Mouse (Mus musculus): ENCODE results near the gene Abcc2.

Gene Abcc2

DNA sequence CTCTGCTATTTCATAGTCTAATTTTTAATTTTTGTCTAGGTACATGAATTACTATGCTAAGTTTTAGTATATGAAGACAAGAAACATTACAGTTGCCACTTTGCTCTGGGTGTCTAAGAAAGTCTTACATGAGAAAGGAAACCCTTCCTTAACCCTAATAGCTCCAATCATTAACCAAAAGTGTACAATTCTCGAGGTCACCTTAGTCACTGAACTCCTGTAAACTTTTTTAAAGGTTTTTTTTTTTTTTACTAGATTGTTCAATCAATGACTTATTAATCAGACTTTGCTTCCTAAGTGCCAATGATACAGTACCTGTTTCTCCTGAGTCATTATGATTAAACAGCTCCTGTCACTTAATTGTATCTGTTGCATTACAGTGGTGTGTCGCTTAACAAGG is 4.7 kb upstream of the Abcc2 start:
- DNase-seq (ENCODE audit: low spot score in 2 of 2): no peak

- no peak for DNase-seq (ENCODE audit: low spot score in 2 of 2)
Measured at GRCm38 (mm10) chr19:43780391-43780790, 1.6 kb upstream of the Abcc2 start.

DNA sequence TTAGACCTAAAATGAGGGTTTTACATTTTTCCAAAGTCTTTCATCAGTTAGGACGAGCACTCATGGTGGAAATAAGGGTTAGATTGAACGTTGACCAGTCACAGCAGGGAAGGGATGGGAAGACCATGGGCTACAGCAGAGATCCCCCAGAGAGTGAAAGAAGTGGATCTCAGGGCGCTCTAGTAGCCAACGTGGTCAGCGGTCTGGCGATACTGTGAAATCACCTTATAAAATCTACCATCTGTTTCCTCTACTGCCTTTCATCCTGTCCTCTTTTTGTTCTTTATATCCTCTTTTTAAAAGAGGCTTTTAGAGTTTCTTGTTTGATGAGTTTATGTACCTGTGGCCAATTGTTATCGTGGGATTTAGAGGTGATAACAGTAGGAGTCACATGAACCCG is 2.8 kb downstream of the Abcc2 start:
- no peak for DNase-seq (ENCODE audit: low spot score in 2 of 2)

GRCm38 (mm10) chr19:43786249-43787026 is 4.4 kb downstream of the Abcc2 start:
- DNase-seq (ENCODE audit: low spot score in 2 of 2): no peak

DNA sequence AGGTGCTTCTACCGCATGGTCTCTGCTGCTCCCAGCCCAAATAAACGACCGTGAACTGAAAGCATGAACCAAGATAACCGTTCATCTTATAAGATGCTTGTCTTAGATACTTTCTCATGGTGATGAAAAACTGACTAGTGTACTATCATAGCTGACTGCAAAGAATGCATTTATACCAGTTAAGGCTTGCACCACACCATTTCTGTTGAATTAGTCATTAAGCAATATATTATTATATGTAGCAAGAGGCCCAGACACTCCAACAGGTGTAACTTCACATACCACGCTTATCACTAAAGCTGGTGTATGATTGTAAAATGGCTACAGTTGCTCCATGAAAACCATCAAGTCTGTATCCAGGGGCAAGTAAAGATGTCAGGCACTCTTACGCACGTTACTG is 7.8 kb downstream of the Abcc2 start:
- DNase-seq (ENCODE audit: low spot score in 2 of 2): no peak

DNA sequence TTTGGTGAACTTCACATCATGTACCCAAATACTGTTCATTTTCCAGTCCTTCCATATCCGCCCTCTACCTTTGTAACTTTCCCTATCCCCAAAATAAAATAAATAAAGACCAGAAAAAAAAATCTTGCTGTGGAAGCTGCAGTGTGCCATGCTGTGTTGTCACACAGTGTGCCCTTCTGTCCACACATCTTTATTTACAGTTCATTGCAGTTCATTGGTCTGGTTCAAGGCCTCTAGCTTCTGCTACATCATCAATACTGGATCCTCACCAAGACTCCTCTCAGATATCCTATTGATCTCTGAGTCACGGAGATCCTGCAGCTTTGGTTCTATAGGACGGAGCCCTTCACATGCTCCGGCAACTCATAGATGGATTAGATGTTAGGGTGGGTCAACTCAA is 10.5 kb downstream of the Abcc2 start:
- no peak for DNase-seq (ENCODE audit: low spot score in 2 of 2)

- no peak for DNase-seq (ENCODE audit: low spot score in 2 of 2)
Measured at GRCm38 (mm10) chr19:43793951-43794350, 12.0 kb downstream of the Abcc2 start.

DNA sequence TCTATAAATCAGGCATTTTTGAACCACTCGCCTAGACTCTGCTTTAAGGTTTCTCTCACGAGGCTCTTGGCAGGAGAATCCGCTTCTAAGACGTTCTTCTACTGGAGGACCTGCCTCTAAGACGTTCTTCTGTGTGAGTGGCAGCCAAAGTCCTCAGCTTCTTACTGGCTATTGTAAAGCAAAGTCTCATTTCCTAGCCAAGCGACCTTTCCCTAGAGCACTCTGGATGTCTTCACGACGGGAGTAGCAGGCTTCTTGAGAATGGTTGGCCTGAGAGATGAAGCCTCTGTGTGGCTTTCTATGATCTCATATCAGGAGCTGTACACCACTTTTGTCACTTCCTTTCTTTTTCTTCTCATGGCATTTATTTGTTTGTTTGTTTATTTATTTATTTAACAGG is 13.5 kb downstream of the Abcc2 start:
- DNase-seq (ENCODE audit: low spot score in 2 of 2): no peak

DNA sequence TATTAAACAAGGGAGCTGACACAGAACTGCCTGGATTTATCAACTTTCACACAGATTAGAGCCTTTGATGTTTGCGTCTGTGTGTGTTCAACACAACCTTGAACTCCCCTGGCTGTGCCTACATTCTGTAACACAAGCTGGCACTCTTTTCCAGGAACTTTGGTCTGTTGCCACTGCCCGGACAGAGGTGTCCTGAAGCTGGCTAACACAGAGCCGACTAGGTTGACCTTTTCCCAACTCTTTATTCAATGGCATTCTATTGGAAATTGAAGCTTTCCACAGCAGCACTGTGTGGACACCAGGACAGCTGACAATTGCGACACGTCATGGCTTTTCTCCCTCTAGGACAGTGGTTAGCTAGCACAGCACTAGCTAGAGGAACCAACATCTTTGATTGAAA is 15.2 kb downstream of the Abcc2 start:
- no peak for DNase-seq (ENCODE audit: low spot score in 2 of 2)

DNA sequence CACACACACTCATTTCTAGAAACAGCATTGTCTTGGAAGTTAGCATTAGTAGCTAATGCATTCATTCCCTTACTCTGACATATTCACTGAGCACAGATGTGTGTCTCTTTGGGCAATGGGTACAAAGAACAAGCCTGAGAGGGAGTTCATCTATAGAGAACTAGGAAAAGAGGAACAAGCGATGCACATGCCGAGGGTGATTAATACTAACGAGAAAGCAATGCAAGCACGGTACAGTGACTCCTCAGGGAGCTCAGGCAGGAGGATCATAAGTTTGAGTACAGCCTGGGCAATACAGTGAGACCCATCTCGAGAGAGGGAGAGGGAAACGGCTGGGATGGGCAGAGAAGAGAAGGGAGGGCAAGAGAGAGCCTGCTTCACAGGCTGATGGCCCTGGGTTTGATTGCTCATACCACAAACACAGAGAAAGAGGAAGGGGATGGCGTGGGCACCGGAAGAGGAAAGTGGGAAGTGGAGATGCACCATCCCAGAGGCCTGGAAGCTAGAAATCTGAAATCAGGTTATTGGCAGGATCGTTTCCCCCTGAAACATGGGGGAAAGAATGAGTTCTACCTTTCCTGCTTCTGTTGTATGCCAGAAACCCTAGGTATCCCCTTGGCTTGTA is 19.5 kb downstream of the Abcc2 start:
- DNase-seq (ENCODE audit: low spot score in 2 of 2): no peak

DNA sequence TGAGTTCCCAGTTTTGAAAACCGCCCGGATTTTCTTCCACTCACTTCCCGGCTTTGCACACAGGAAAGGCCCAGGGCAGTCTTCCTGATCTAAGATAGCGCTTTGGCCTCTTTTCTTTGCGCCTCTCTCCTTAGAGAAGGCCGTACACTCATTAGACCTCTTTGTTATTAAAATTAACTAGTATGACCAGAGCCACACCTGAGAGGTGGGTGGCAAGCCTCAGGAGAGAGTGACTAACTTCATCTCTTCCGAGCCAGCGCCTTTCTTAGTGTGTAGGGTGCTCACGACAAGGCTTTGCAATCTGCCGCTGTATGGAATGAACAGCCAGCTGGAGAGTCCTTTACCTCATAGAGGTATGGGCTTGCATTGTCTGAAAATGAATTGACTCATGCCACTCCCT is 21.9 kb downstream of the Abcc2 start:
- DNase-seq (ENCODE audit: low spot score in 2 of 2): no peak

GRCm38 (mm10) chr19:43809331-43809730 is 27.3 kb downstream of the Abcc2 start:
- DNase-seq (ENCODE audit: low spot score in 2 of 2): no peak

DNA sequence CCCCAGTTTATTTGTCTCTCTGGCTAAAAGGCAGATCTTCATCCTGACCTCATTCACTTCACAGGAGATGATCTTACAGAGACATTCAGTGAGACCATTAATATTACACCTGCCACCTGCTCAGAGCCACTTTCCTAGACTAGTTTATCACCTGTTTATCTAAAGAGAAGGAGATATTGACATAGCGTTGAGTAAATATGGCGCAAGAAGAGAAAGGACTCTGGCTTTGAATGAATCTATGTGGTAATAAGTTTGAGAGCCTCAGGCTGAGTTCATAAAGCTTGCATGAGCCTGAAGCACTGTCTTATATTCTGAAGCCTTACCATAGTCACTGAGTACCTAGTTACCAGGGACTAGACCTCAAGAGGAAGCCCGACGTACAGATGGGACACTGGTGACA is 29.4 kb downstream of the Abcc2 start:
- no peak for DNase-seq (ENCODE audit: low spot score in 2 of 2)

DNA sequence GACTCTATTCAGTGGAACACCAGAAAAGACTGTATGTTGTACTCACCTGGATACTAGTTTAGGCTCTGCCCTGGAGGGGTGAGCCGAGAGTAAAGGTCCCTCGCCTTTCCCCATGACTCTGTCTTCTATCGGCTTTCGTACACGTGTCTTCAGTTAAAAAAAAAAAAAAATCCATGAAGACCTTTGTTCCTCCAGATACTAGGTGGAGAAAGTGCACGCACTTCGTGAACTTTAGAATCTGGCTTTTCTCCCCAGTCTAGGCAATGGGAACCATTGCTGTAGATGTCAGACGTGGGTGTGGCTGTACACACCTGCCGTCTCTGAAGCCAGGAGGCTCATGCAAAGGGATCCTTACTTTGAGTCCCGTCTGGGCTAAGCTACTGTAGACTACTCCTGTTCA is 31.3 kb downstream of the Abcc2 start:
- DNase-seq (ENCODE audit: low spot score in 2 of 2): no peak

DNA sequence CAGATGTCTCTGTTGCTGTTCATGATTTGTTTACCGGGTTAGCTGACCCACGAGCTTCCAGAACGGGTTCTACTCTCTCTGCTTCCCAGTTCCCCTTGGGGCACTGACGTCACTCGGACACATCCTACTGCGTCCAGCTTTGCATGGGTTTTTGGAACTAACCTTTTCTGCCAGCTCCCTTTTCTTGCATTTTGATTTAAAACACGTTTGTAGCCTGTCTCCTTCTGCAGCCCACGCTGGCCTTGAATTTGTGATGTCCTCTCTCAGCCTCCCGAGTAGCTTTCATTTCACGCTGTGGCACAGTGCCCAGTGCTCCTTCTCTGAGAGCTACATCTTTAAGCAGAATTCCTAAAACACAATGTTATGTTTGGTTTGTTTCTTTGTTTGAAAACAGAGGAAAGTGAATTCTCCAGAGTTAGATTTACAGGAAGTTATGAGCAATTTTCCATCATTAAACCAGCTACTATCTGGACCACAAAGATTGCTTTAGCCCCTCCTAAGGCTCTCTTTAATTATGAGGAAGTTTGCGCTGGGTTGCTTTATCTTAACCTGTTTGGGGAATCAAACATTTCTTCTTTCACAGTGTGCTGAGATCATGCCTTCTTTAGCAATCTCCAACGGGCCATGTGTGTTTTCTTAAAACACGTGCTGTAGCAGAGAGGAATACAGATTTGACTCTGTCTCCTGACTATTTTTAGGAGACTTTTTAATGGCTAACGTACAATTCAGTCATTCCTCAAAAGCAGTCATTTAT is 33.8 kb downstream of the Abcc2 start:
- DNase-seq (ENCODE audit: low spot score in 2 of 2): peak in 1 of 2 experiments; percentile 29

- no peak for DNase-seq (ENCODE audit: low spot score in 2 of 2)
Measured at GRCm38 (mm10) chr19:43826855-43827254, 44.9 kb downstream of the Abcc2 start.

GRCm38 (mm10) chr19:43832425-43833069 is 50.6 kb downstream of the Abcc2 start:
- DNase-seq (ENCODE audit: low spot score in 2 of 2): peak; percentile 11 to 64

- DNase-seq (ENCODE audit: low spot score in 2 of 2): no peak
Measured at GRCm38 (mm10) chr19:43843184-43843583, 61.2 kb downstream of the Abcc2 start.

GRCm38 (mm10) chr19:43845331-43845908 is 63.4 kb downstream of the Abcc2 start:
- DNase-seq (ENCODE audit: low spot score in 2 of 2): no peak

- DNase-seq (ENCODE audit: low spot score in 2 of 2): no peak
Measured at GRCm38 (mm10) chr19:43847056-43847455, 65.1 kb downstream of the Abcc2 start.

GRCm38 (mm10) chr19:43847966-43848365 is 66.0 kb downstream of the Abcc2 start:
- no peak for DNase-seq (ENCODE audit: low spot score in 2 of 2)

- no peak for DNase-seq (ENCODE audit: low spot score in 2 of 2)
Measured at GRCm38 (mm10) chr19:43850026-43850425, 68.0 kb downstream of the Abcc2 start.

Measured in left cerebral cortex, adult 9 months (tissue).